Mouse (Mus musculus) thymus, adult 2 months (tissue): Measurements from ENCODE around the gene Pogk.

ENCODE experiments used
- CTCF ChIP-seq: fragments of 200-500 bp; IDR thresholded peaks from 2 replicates; pipeline ENCODE4 v1.5.1; 2012; ENCODE audit warnings: mild to moderate bottlenecking, control low read depth, low read length, moderate library complexity, borderline replicate concordance; ENCODE audit not compliant: control insufficient read depth, poor library complexity, insufficient read depth; ENCODE audit errors: extremely low read depth
- POLR2A ChIP-seq: fragments of 200-500 bp; IDR thresholded peaks from 2 replicates; pipeline ENCODE4 v1.6.1; 2012; ENCODE audit warnings: mild to moderate bottlenecking, low read length, control low read depth, moderate library complexity; ENCODE audit not compliant: control insufficient read depth, poor library complexity, insufficient read depth; ENCODE audit errors: extremely low read depth

- TF ChIP-seq CTCF (no peak), POLR2A (no peak)
Observed at GRCm38 (mm10) chr1:166402003-166402402, 7.7 kb downstream of the Pogk start.
